23 mouse cellular contexts compared by ENCODE assay signal in genomic region chr7:124915637-124916036, GRCm38 (mm10).
DNase-seq lines count a peak whose midpoint lies in the region; ATAC-seq lines count a peak whose summit lies in the region.
"Had no signal": no experiment of that assay in that cellular context is flagged by ENCODE, and none has a peak within 500 bp of the region (broad histone marks: within the 10 kb centered on the region; RNA-seq: fewer than 3 reads in every experiment).

No protein-coding gene starts in this region.

- H3K9ac ChIP-seq in midbrain, embryonic 11.5 days (ENCODE audit: low read length), result no peak overlapping the region
- no peak overlapping the region for H3K9ac ChIP-seq in midbrain, embryonic 13.5 days (replicated peaks)
- H3K9ac ChIP-seq: embryonic facial prominence, embryonic 12.5 days; forebrain, embryonic 13.5 days; forebrain, embryonic 15.5 days had no signal

- H3K4me2 ChIP-seq in midbrain, embryonic 11.5 days, result no peak overlapping the region
- H3K4me2 ChIP-seq in midbrain, embryonic 13.5 days (replicated peaks), result no peak overlapping the region
- H3K4me2 ChIP-seq: embryonic facial prominence, embryonic 12.5 days; forebrain, embryonic 13.5 days; forebrain, embryonic 15.5 days had no signal

- no peaks in the 10 kb centered on the region for H3K4me1 ChIP-seq in midbrain, embryonic 11.5 days (ENCODE audit: control insufficient read depth, insufficient read depth, low read length)
- H3K4me1 ChIP-seq in midbrain, embryonic 13.5 days (replicated peaks), result peaks cover 3% of the 10 kb centered on the region; the same call in 1 of the 2 replicates
- H3K4me1 ChIP-seq: embryonic facial prominence, embryonic 10.5 days; embryonic facial prominence, embryonic 12.5 days had no signal

- no peak overlapping the region for H3K27ac ChIP-seq in midbrain, embryonic 11.5 days (ENCODE audit: low read depth, low read length)
- H3K27ac ChIP-seq in midbrain, embryonic 13.5 days, result no peak overlapping the region
- H3K27ac ChIP-seq: embryonic facial prominence, embryonic 10.5 days; embryonic facial prominence, embryonic 12.5 days; forebrain, embryonic 13.5 days; forebrain, embryonic 15.5 days had no signal

- WGBS in midbrain, embryonic 11.5 days, result 81% methylated on average over 5 of the region's 5 CpGs
- WGBS in midbrain, embryonic 13.5 days, result 80% methylated on average over 5 of the region's 5 CpGs

- peak; percentile 61 for DNase-seq in heart, adult 11 months
- no peak for DNase-seq in heart, postnatal 14 days
- DNase-seq in midbrain, embryonic 11.5 days (ENCODE audit: low spot score, missing footprints), result peak; percentile 60
- peak; percentile 24 for DNase-seq in retina, postnatal 1 day
- no peak for DNase-seq in retina, embryonic 14.5 days (ENCODE audit: low spot score)
- DNase-seq: adrenal gland, adult 8-10 months; adrenal gland, postnatal 14 days; adrenal gland, postnatal 36 days; B cell, adult 2 months; cerebellum, adult 11-12 months; cerebellum, adult 2 months; cerebellum, adult 9-10 months; cerebellum, postnatal 10 days; cerebellum, postnatal 25 days had no signal

- ATAC-seq in midbrain, embryonic 11.5 days (ENCODE audit: low FRiP score), result no peak
- ATAC-seq in midbrain, embryonic 13.5 days, result no peak
- ATAC-seq: activated CD4-positive, CD25-positive, alpha-beta regulatory T cell, adult 4 months; CD4-positive, CD25-positive, alpha-beta regulatory T cell, adult 4 months; forebrain, embryonic 13.5 days; forebrain, embryonic 15.5 days; Patski had no signal

- no peaks in the 10 kb centered on the region for H3K27me3 ChIP-seq in midbrain, embryonic 11.5 days (ENCODE audit: control insufficient read depth, insufficient read depth, low read length)
- no peaks in the 10 kb centered on the region for H3K27me3 ChIP-seq in midbrain, embryonic 13.5 days
- H3K27me3 ChIP-seq: embryonic facial prominence, embryonic 12.5 days; forebrain, embryonic 13.5 days; forebrain, embryonic 15.5 days; Patski had no signal

- H3K36me3 ChIP-seq in midbrain, embryonic 11.5 days (ENCODE audit: control insufficient read depth, insufficient read depth, low read length), result no peaks in the 10 kb centered on the region
- no peaks in the 10 kb centered on the region for H3K36me3 ChIP-seq in midbrain, embryonic 13.5 days
- H3K36me3 ChIP-seq: embryonic facial prominence, embryonic 10.5 days; embryonic facial prominence, embryonic 12.5 days; forebrain, embryonic 15.5 days; G1E had no signal

- intact Hi-C loops in heart, postnatal 14 days (cut with DNase I), result no loop called here

- H3K9me3 ChIP-seq in midbrain, embryonic 11.5 days (ENCODE audit: control insufficient read depth, low read length), result no peaks in the 10 kb centered on the region
- no peaks in the 10 kb centered on the region for H3K9me3 ChIP-seq in midbrain, embryonic 13.5 days
- H3K9me3 ChIP-seq: embryonic facial prominence, embryonic 10.5 days; embryonic facial prominence, embryonic 12.5 days; forebrain, embryonic 13.5 days; forebrain, embryonic 15.5 days had no signal

- no peak overlapping the region for H3K4me3 ChIP-seq in midbrain, embryonic 11.5 days (ENCODE audit: low read depth, low read length)
- H3K4me3 ChIP-seq in midbrain, embryonic 13.5 days (replicated peaks), result no peak overlapping the region
- H3K4me3 ChIP-seq: embryonic facial prominence, embryonic 10.5 days; embryonic facial prominence, embryonic 12.5 days; forebrain, embryonic 13.5 days; forebrain, embryonic 15.5 days had no signal

Comparison
In these comparisons a context has a peak if more than half of its experiments do, and no peak if none do; other contexts are left out.
1. DNase-seq: peak in heart, adult 11 months (single experiment), midbrain, embryonic 11.5 days (single experiment) and retina, postnatal 1 day (single experiment); none in heart, postnatal 14 days (0 of 2) and retina, embryonic 14.5 days (single experiment).